Mouse (Mus musculus) activated CD4-positive, CD25-positive, alpha-beta regulatory T cell, adult 4 months (primary cell): Measurements from ENCODE around the gene Tnrc6c. TPM values are rescaled to one million over a fixed set of nuclear protein-coding genes. Genes with fewer than 3 reads are reported as not detected.
A peak's percentile ranks its signal among the peaks of the same experiment; 100 is the strongest.

Experiments used
- ATAC-seq: one replicate; pipeline ENCODE4 v1.8.0; 2017
- polyA plus RNA-seq, 2 experiments: library from polyadenylated mRNA; unstranded; fragments of 100-300 nt; shearing (Covaris generic); gene quantifications; one replicate each; pipeline ENCODE4 v1.2.1; 2017

Gene Tnrc6c
- polyA plus RNA-seq, 2 experiments from 2014 or later = 14.3 to 16.8 TPM

- ATAC-seq = no peak
Observed at GRCm38 (mm10) chr11:117677111-117677510, 23.0 kb downstream of the Tnrc6c start.

- ATAC-seq = no peak
Observed at GRCm38 (mm10) chr11:117677594-117677993, 23.5 kb downstream of the Tnrc6c start.

GRCm38 (mm10) chr11:117678155-117678554, 24.1 kb downstream of the Tnrc6c start:
- no peak for ATAC-seq

GRCm38 (mm10) chr11:117678740-117679139, 24.7 kb downstream of the Tnrc6c start:
- no peak for ATAC-seq

GRCm38 (mm10) chr11:117684640-117685039, 30.6 kb downstream of the Tnrc6c start:
- ATAC-seq = no peak

GRCm38 (mm10) chr11:117685461-117685860, 31.4 kb downstream of the Tnrc6c start:
- ATAC-seq = no peak

- peak; percentile 75 for ATAC-seq
Observed at GRCm38 (mm10) chr11:117686021-117686420, 31.9 kb downstream of the Tnrc6c start.

GRCm38 (mm10) chr11:117688603-117689002, 34.5 kb downstream of the Tnrc6c start:
- no peak for ATAC-seq

- ATAC-seq = no peak
Observed at GRCm38 (mm10) chr11:117691311-117691710, 37.2 kb downstream of the Tnrc6c start.

- ATAC-seq = no peak
Observed at GRCm38 (mm10) chr11:117694050-117694449, 40.0 kb downstream of the Tnrc6c start.

GRCm38 (mm10) chr11:117696585-117696984, 42.5 kb downstream of the Tnrc6c start:
- ATAC-seq = no peak

- ATAC-seq = no peak
Observed at GRCm38 (mm10) chr11:117700871-117701270, 46.8 kb downstream of the Tnrc6c start.

- no peak for ATAC-seq
Observed at GRCm38 (mm10) chr11:117706267-117706666, 52.2 kb downstream of the Tnrc6c start.

GRCm38 (mm10) chr11:117707238-117707637, 53.1 kb downstream of the Tnrc6c start:
- ATAC-seq = no peak

GRCm38 (mm10) chr11:117709308-117709707, 55.2 kb downstream of the Tnrc6c start:
- ATAC-seq = no peak

GRCm38 (mm10) chr11:117710815-117711294, 56.8 kb downstream of the Tnrc6c start:
- no peak for ATAC-seq

- no peak for ATAC-seq
Observed at GRCm38 (mm10) chr11:117712065-117712464, 58.0 kb downstream of the Tnrc6c start.

GRCm38 (mm10) chr11:117713375-117713774, 59.3 kb downstream of the Tnrc6c start:
- no peak for ATAC-seq

- ATAC-seq = no peak
Observed at GRCm38 (mm10) chr11:117718838-117719237, 64.7 kb downstream of the Tnrc6c start.

- no peak for ATAC-seq
Observed at GRCm38 (mm10) chr11:117724604-117725301, 70.7 kb downstream of the Tnrc6c start.

GRCm38 (mm10) chr11:117727031-117727430, 72.9 kb downstream of the Tnrc6c start:
- no peak for ATAC-seq

- no peak for ATAC-seq
Observed at GRCm38 (mm10) chr11:117728245-117728644, 74.2 kb downstream of the Tnrc6c start.

GRCm38 (mm10) chr11:117728841-117729240, 74.8 kb downstream of the Tnrc6c start:
- ATAC-seq = no peak

GRCm38 (mm10) chr11:117729341-117729740, 75.3 kb downstream of the Tnrc6c start:
- no peak for ATAC-seq
